Mouse (Mus musculus): ENCODE data around the gene Lime1. TPM values are rescaled to one million over a fixed set of nuclear protein-coding genes. Genes with fewer than 3 reads are reported as not detected.

Gene Lime1
- polyA plus RNA-seq, 1 experiment from 2014 or later, result 26.7 TPM

DNA sequence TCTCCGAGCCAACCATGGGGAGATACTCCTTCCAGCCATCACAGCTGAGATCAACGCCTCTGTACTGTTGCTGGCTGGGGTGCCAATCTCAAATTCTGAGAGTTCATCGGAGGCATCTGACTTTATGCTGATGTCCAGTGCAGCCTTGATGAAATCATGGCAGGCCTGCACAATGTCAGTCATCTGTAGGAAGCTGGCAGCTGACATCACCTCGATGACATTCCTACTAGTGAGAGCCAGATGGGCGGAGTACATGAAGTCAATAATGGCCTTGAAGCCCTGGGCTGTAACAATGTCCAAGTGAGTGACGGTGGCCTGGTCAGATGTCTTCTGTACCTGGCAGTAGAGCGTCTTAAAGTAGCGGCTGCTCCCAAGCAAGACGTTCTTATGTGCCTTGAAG lies 44.0 kb downstream of the Lime1 start:
- peaks cover 4% of the 10 kb centered on the region; the same call in 1 of the 2 replicates for H3K4me1 ChIP-seq
- H3K9me3 ChIP-seq (replicated peaks), result no peaks in the 10 kb centered on the region
- no peaks in the 10 kb centered on the region for H3K27me3 ChIP-seq
- ATAC-seq (replicated peaks; ENCODE audit: low FRiP score), result no peak
- H3K4me3 ChIP-seq (replicated peaks), result no peak overlapping the region
- H3K9ac ChIP-seq, result no peak overlapping the region
- peaks cover 30% of the 10 kb centered on the region for H3K36me3 ChIP-seq
- 88% methylated on average over 9 of the region's 9 CpGs for WGBS
- H3K4me2 ChIP-seq, result no peak overlapping the region
- no peak overlapping the region for H3K27ac ChIP-seq

Other genes starting within 250 kb of the Lime1 start
- gene Kcnq2, start 244.8 kb upstream of the Lime1 start, polyA plus RNA-seq (2015; fragmentation: Nextera tagmentation; extraction: Ambion mirVana), result 0.33 and 0.68 TPM in 2 replicates
- 0.08 and 0.17 TPM in 2 replicates for gene Eef1a2, start 223.1 kb upstream of the Lime1 start, polyA plus RNA-seq (2015; fragmentation: Nextera tagmentation; extraction: Ambion mirVana)
- gene Ppdpf, start 192.8 kb upstream of the Lime1 start, polyA plus RNA-seq (2015; fragmentation: Nextera tagmentation; extraction: Ambion mirVana), result 315 and 330 TPM in 2 replicates
- gene Ptk6, start 177.3 kb upstream of the Lime1 start, polyA plus RNA-seq (2015; fragmentation: Nextera tagmentation; extraction: Ambion mirVana), result 0.04 TPM in 1 of 2 replicates, not detected in the other
- 0.24 and 0.45 TPM in 2 replicates for gene Srms, start 166.9 kb upstream of the Lime1 start, polyA plus RNA-seq (2015; fragmentation: Nextera tagmentation; extraction: Ambion mirVana)
- 0.14 and 0.26 TPM in 2 replicates for gene Fndc11, start 160.1 kb upstream of the Lime1 start, polyA plus RNA-seq (2015; fragmentation: Nextera tagmentation; extraction: Ambion mirVana)
- 1.3 and 1.6 TPM in 2 replicates for gene Helz2, start 138.1 kb upstream of the Lime1 start, polyA plus RNA-seq (2015; fragmentation: Nextera tagmentation; extraction: Ambion mirVana)
- gene Gmeb2, start 92.0 kb upstream of the Lime1 start, polyA plus RNA-seq (2015; fragmentation: Nextera tagmentation; extraction: Ambion mirVana), result 15.3 and 15.8 TPM in 2 replicates
- gene Stmn3, start 65.6 kb upstream of the Lime1 start, polyA plus RNA-seq (2015; fragmentation: Nextera tagmentation; extraction: Ambion mirVana), result 5.1 and 17.3 TPM in 2 replicates
- gene Rtel1, start 60.3 kb upstream of the Lime1 start, polyA plus RNA-seq (2015; fragmentation: Nextera tagmentation; extraction: Ambion mirVana), result 41.8 and 44.7 TPM in 2 replicates
- gene Zgpat, start 15.2 kb upstream of the Lime1 start, polyA plus RNA-seq (2015; fragmentation: Nextera tagmentation; extraction: Ambion mirVana), result 41.7 and 43.7 TPM in 2 replicates
- gene Arfrp1, start 14.7 kb upstream of the Lime1 start, polyA plus RNA-seq (2015; fragmentation: Nextera tagmentation; extraction: Ambion mirVana), result 69.4 and 71.8 TPM in 2 replicates
- 25.5 and 28.0 TPM in 2 replicates for gene Zbtb46, start 79.3 kb downstream of the Lime1 start, polyA plus RNA-seq (2015; fragmentation: Nextera tagmentation; extraction: Ambion mirVana)
- 0.30 TPM in 1 of 2 replicates, not detected in the other for gene Abhd16b, start 113.1 kb downstream of the Lime1 start, polyA plus RNA-seq (2015; fragmentation: Nextera tagmentation; extraction: Ambion mirVana)
- gene Tpd52l2, start 117.1 kb downstream of the Lime1 start, polyA plus RNA-seq (2015; fragmentation: Nextera tagmentation; extraction: Ambion mirVana), result 162 and 169 TPM in 2 replicates
- gene Dnajc5, start 140.4 kb downstream of the Lime1 start, polyA plus RNA-seq (2015; fragmentation: Nextera tagmentation; extraction: Ambion mirVana), result 84.4 and 88.6 TPM in 2 replicates
- 50.7 and 59.0 TPM in 2 replicates for gene Uckl1, start 204.8 kb downstream of the Lime1 start, polyA plus RNA-seq (2015; fragmentation: Nextera tagmentation; extraction: Ambion mirVana)
- gene Prpf6, start 211.8 kb downstream of the Lime1 start, polyA plus RNA-seq (2015; fragmentation: Nextera tagmentation; extraction: Ambion mirVana), result 67.4 and 69.5 TPM in 2 replicates
- gene Zfp512b, start 212.7 kb downstream of the Lime1 start, polyA plus RNA-seq (2015; fragmentation: Nextera tagmentation; extraction: Ambion mirVana), result 43.1 and 51.6 TPM in 2 replicates
- gene Samd10, start 219.1 kb downstream of the Lime1 start, polyA plus RNA-seq (2015; fragmentation: Nextera tagmentation; extraction: Ambion mirVana), result 24.6 and 26.3 TPM in 2 replicates